Mouse (Mus musculus) bone marrow macrophage, adult 2 months (primary cell): Measurements from ENCODE around the gene Arid1a.

ENCODE experiments used
- CTCF ChIP-seq: IDR thresholded peaks from 2 replicates; pipeline ENCODE4 v1.5.1; 2012; ENCODE audit warnings: low read depth, mild to moderate bottlenecking, low read length, moderate library complexity
- POLR2A ChIP-seq: IDR thresholded peaks from 2 replicates; pipeline ENCODE4 v1.6.1; 2012; ENCODE audit warnings: mild to moderate bottlenecking, low read depth, low read length, borderline replicate concordance

DNA sequence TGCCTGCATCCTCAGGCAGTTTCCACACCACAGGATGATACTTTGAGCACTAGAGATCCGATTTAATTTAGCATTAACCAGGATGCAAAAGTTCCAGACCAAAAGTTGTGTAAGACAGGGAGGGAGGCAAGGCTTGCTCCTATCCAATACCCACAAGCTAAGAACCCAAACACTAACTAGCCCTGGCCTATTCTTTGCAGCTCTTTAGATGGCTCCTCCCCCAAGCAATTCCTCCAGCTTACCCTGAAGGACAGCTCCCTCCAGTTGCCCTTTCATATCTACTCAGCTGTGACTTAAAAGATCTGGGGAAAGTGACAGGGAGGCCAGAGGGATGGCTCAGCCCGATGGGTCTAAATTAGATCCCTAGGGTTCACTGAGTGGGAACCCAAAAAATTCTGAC is 47.2 kb downstream of the Arid1a start:
- TF ChIP-seq CTCF = no peak
- TF ChIP-seq POLR2A = no peak
